Mouse (Mus musculus): Measurements from ENCODE around the gene C1qbp. TPM values are rescaled to one million over a fixed set of nuclear protein-coding genes. Genes with fewer than 3 reads are reported as not detected.

Gene C1qbp
- polyA plus RNA-seq (2015; fragmentation: Nextera tagmentation; extraction: Ambion mirVana) = 208 TPM in 2 replicates

DNA sequence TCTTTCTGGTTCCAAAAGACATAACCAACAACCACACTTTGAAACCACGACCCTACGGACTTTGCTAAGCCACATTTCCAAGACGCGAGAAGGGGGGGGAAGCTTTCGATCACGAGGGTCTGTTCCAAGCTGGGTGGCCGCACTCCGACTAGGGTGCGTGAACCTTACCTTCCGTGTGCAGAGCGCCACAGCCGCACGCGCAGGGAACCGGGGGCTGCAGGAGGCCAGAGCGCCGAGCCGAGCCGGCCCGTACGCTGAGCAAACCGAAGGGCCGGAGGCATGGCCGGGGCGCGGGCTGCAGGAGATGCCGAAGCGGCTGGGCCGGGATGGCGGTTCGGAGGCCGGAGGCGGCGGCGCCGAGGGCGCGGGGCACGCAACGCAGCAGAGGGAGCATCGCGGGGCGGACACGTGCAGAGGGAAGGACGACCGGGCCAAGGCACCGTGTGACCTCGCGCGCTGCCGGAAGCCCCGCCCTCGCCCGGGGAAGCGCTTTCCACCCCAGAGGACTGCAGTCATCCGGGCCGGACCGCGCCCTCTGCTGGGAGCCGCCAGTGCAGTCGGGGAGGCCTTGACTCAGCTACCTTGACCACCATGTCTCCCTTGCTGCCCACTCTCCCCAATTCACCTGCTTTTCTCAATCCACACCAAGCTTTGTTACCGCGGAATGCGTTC, at the start of gene C1qbp:
Gene C1qbp, minus strand, starts transcription at position 470 of the 672 bp plus-strand sequence.
- peaks cover 15% of the 10 kb centered on the region for H3K4me1 ChIP-seq
- H3K4me2 ChIP-seq (replicated peaks) = peak within 1 kb of the TSS; percentile 65
- peak within 1 kb of the TSS; percentile 100 for H3K4me3 ChIP-seq
- H3K27ac ChIP-seq (replicated peaks) = 0 out of 2 replicates have a peak within 1 kb of the TSS, but pooled peaks have one; percentile 32
- ATAC-seq (replicated peaks) = peak; percentile 97
- no peaks in the 10 kb centered on the region for H3K9me3 ChIP-seq
- under 1% methylated on average over 63 of the region's 64 CpGs for WGBS
- H3K27me3 ChIP-seq = no peaks in the 10 kb centered on the region
- H3K9ac ChIP-seq (replicated peaks) = peak within 1 kb of the TSS; percentile 94
- peaks cover 57% of the 10 kb centered on the region for H3K36me3 ChIP-seq

DNA sequence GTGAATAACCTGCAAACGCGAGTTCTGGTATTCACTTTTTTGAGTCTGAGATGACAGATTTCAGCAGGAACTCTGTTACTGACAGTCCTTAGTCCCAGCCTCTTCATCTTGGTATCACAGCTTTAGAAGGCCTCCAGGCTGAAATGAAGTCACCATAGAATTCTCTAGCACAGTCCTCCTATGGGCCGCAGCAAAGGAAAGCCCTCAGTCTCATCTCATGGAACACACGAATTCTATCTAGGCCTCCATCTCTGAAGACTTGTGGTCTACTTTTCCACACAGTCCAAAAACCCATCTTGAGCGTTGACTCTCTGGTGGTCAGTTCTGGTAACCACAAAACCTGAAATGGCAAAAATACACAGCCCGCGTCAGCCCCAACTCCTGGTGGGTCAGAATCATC, 49.2 kb upstream of the C1qbp start:
- Histone ChIP-seq H3K4me3 (peak overlapping the region; percentile 71), H3K27me3 (no peaks in the 10 kb centered on the region), H3K27ac (replicated peaks) (peak overlapping the region; percentile 99), H3K4me2 (replicated peaks) (peak overlapping the region; percentile 59), H3K4me1 (peaks cover 26% of the 10 kb centered on the region), H3K9me3 (no peaks in the 10 kb centered on the region), H3K36me3 (peaks cover 14% of the 10 kb centered on the region), H3K9ac (replicated peaks) (peak overlapping the region; percentile 90)
- no peak for ATAC-seq (replicated peaks)
- 50% methylated on average over 7 of the region's 7 CpGs for WGBS

DNA sequence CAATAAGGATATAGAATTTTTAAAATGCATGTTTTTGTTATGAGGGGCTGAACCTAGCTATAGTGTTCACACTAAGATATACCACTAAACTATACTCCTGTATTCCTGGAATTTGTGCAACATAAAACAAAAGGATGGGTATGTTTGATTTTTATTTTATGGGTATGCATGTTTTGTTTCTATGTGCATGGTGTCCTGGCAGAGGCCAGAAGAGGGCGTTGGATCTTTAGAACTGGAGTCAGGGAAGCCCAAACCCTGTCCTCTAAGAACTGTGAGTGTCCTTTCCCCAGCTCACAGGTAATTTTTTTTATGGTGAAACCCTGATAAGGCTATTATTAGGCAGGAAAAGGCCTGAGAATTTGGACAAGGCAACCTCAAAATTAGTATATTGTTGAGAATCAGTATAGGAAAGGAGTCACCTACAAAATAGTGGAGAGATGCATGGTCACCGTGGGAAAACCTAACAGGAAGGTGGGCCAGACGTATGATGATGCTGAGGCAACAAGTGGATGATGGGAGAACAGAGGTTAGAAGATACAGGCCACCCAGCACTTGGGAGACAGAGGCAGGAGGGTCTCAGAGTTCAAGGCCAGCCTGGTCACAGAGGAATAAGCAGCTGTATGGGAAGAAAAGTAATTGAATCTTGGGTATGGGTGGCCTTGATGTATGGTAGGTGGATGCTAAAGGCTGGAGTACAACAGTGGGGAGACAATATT, 46.7 kb upstream of the C1qbp start:
- no peak overlapping the region for H3K4me3 ChIP-seq
- no peak overlapping the region for H3K9ac ChIP-seq (replicated peaks)
- no peaks in the 10 kb centered on the region for H3K27me3 ChIP-seq
- peaks cover 37% of the 10 kb centered on the region for H3K36me3 ChIP-seq
- no peak overlapping the region for H3K27ac ChIP-seq (replicated peaks)
- 79% methylated on average over 3 of the region's 3 CpGs for WGBS
- no peaks in the 10 kb centered on the region for H3K9me3 ChIP-seq
- no peak for ATAC-seq (replicated peaks)
- peaks cover 25% of the 10 kb centered on the region for H3K4me1 ChIP-seq
- no peak overlapping the region for H3K4me2 ChIP-seq (replicated peaks)

DNA sequence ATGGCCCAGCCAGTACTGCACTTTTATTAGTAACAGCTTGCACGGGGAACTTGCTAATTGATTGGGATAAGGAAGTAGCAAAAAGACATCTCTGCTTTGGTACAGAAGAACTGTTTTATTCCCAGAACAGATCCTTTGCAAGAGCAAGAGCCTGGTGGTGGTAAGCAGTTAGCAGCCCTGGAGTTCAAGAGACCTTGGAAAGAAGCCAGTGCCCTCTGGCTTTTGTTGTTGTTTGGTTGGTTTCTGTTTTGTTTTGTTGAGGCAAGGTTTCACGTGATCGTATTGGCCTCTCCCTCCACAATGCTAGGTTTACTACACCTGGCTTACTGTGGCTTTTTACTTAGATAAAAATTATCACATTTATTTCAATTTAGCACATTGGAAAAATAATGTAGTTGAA, 45.5 kb upstream of the C1qbp start:
- Histone ChIP-seq H3K9me3 (no peaks in the 10 kb centered on the region), H3K4me2 (replicated peaks) (no peak overlapping the region), H3K4me3 (no peak overlapping the region), H3K36me3 (peaks cover 37% of the 10 kb centered on the region), H3K27ac (replicated peaks) (no peak overlapping the region), H3K9ac (replicated peaks) (no peak overlapping the region), H3K27me3 (no peaks in the 10 kb centered on the region), H3K4me1 (peaks cover 19% of the 10 kb centered on the region)
- no peak for ATAC-seq (replicated peaks)
- WGBS = 69% methylated on average over 3 of the region's 3 CpGs

DNA sequence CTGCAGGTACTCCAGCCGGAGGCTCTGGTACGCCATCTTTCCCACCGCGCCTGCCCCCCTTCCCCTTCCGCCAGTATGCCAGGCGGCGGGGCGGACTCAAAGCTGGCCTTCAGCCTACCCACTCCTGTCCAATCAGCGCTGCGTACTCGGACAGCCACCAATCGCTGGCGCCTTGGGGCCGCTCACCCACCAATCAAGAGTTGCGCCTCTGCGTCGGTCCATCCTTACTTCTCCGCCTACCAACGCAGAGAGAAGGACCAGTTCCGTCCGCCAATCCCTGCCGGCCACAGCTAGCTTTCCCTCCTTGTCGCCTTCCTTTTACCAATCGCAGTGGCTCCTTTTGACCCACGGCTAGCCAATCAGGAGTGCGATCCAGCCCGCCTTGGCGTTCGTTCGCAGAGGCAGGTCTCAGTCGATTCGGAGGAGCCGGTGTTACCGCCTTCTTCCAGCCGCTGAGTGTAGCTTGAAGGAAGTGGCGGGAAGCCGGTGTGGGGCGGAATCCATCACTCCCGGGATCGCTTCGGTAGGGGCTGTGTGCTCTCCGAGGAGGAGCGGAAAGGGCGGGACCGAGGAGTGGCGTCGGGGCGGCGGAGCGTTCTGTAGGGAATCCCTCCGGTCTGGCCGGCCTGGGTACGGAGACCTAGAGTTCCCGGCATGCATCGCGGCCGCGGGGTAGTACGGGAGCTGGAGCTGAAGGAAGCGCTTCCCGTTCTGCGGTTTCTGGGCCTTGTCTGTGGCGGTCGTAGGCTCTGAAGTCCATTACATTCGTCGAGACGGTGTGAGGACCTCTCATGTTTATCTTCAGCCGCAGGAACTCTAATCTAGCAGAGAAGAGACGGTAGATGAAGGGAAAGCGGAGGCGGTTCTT, 36.6 kb upstream of the C1qbp start, which contains the start of the genes Mis12 and Derl2:
Gene Mis12, plus strand, starts transcription at position 411 of the 868 bp plus-strand sequence.
Gene Derl2, minus strand, starts transcription at position 641 of the 868 bp plus-strand sequence.
- Histone ChIP-seq H3K27me3 (no peaks in the 10 kb centered on the region), H3K27ac (replicated peaks) (peak within 1 kb of the TSS; percentile 91), H3K36me3 (no peaks in the 10 kb centered on the region; the same call in 1 of the 2 replicates), H3K9ac (replicated peaks) (peak within 1 kb of the TSS; percentile 79), H3K9me3 (no peaks in the 10 kb centered on the region), H3K4me2 (replicated peaks) (peak within 1 kb of the TSS; percentile 72), H3K4me1 (peaks cover 61% of the 10 kb centered on the region), H3K4me3 (peak within 1 kb of the TSS; percentile 73)
- ATAC-seq (replicated peaks) = peak; percentile 100
- under 1% methylated on average over 71 of the region's 71 CpGs for WGBS

DNA sequence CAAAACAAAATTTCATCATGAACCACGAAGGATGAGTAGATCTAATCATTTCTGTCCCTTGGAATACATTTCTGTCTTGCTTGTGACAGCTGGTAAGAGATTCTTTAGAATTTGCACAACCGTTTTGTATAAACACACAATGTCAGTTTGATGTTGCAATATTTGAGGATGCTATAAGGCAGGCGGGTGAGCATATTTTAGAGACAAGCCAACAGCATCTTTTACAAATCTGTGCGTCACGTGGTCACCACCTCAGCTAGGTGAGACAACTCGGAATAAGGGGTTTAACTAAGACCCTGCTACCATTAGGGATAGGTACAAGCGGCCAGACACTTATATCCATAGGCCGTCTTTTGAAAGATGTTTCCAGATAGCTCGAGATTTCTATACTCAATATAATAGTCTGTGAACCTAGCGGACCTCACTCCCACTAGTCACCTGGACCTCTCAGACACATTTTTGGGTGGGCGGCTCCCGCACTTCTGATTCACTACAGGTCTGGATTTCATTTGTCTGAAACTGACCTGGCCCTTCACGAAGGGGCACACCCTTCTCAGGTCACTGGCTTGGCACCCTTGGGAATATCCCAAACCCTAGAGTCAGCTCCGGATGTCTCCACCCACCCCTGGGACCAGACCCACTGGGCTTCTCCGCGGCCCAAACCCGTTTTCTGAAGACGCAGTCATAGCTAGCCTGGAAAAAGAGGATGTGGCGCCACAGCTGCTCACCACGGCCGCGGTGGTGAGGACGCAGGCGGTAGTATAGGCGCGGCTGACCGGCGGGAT, 35.8 kb upstream of the C1qbp start:
- H3K4me1 ChIP-seq = peaks cover 61% of the 10 kb centered on the region

DNA sequence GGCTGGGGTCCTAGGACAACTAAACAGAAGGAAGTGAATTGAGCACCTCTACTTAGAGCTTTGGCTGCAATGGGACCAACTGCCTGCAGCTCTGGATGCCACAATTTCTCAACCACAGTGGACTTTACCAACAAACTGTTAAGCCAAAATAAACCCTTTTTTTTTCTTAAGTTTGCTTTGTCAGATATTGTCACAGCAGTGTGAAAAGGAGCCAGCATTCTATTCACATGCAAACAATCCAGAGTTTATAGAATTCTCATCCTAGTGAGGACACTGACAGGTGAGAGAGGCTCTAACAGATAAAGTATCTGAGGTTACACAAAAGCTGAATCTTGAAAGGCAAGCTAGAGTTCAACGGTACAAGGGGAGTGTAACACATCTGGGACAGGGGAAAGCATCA, 34.2 kb upstream of the C1qbp start:
- WGBS = 90% methylated on average over 1 of the region's 1 CpGs
- no peak overlapping the region for H3K4me3 ChIP-seq
- ATAC-seq (replicated peaks) = no peak
- H3K27me3 ChIP-seq = no peaks in the 10 kb centered on the region
- H3K9ac ChIP-seq (replicated peaks) = no peak overlapping the region
- peaks cover 12% of the 10 kb centered on the region for H3K36me3 ChIP-seq
- H3K4me1 ChIP-seq = peaks cover 47% of the 10 kb centered on the region
- no peaks in the 10 kb centered on the region for H3K9me3 ChIP-seq
- no peak overlapping the region for H3K4me2 ChIP-seq (replicated peaks)
- H3K27ac ChIP-seq (replicated peaks) = no peak overlapping the region

More for the DNA sequence above, 35.8 kb upstream of the C1qbp start:
- 4% methylated on average over 28 of the region's 28 CpGs for WGBS
- Histone ChIP-seq H3K36me3 (no peaks in the 10 kb centered on the region), H3K9me3 (no peaks in the 10 kb centered on the region), H3K27ac (replicated peaks) (peak overlapping the region; percentile 85), H3K27me3 (no peaks in the 10 kb centered on the region), H3K9ac (replicated peaks) (peak overlapping the region; percentile 79), H3K4me2 (replicated peaks) (peak overlapping the region; percentile 72), H3K4me3 (peak overlapping the region; percentile 73)
- no peak; the same call in 1 of the 2 replicates for ATAC-seq (replicated peaks)

DNA sequence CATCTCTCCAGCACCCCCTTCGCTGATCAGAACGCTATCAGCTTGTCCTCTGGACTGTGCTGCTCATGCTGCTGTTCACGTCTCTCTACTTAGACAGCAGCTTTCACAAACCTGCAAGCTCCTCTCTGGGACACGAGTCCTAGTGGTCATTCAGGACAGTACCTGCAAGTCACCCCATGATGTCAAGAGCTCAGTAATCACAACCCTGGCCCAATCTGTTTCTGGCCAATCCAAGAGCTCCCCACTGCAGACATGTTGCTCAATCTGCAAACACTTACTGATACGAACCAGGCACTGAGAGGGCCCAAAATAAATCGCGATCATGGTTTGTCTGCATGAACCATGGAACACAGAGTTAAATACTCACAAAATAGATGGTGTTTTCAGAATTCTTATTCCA, 29.9 kb upstream of the C1qbp start:
- no peaks in the 10 kb centered on the region for H3K27me3 ChIP-seq
- H3K9me3 ChIP-seq = no peaks in the 10 kb centered on the region
- peaks cover 19% of the 10 kb centered on the region for H3K4me1 ChIP-seq
- no peak for ATAC-seq (replicated peaks)
- no peak overlapping the region for H3K4me2 ChIP-seq (replicated peaks)
- no peak overlapping the region for H3K9ac ChIP-seq (replicated peaks)
- H3K36me3 ChIP-seq = peaks cover 44% of the 10 kb centered on the region
- no peak overlapping the region for H3K27ac ChIP-seq (replicated peaks)
- WGBS = 96% methylated on average over 7 of the region's 7 CpGs
- H3K4me3 ChIP-seq = no peak overlapping the region

DNA sequence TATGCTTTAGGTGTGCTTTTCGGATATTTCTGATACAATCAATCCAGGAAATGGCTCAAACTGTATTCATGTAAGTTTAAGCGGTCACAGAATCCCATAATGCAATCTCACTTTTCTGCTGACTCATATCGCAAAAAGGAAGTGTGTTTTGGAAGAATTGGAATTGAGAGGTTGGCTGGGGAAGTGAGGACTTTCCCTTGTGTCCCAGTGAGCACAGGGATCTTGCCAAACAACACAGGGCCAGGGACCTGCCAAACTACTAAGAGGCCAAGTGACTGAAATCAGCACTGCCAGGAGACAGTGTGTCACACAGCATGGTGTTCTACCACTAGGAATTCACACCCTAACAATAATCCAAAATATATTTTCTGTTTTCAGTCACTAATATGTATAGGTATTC, 25.5 kb upstream of the C1qbp start:
- WGBS = 96% methylated on average over 3 of the region's 3 CpGs
- no peak overlapping the region for H3K4me2 ChIP-seq (replicated peaks)
- peaks cover 49% of the 10 kb centered on the region for H3K36me3 ChIP-seq
- peaks cover 8% of the 10 kb centered on the region for H3K4me1 ChIP-seq
- H3K27ac ChIP-seq (replicated peaks) = no peak overlapping the region
- ATAC-seq (replicated peaks) = no peak
- no peak overlapping the region for H3K4me3 ChIP-seq
- H3K9ac ChIP-seq (replicated peaks) = no peak overlapping the region
- no peaks in the 10 kb centered on the region for H3K27me3 ChIP-seq
- no peaks in the 10 kb centered on the region for H3K9me3 ChIP-seq

DNA sequence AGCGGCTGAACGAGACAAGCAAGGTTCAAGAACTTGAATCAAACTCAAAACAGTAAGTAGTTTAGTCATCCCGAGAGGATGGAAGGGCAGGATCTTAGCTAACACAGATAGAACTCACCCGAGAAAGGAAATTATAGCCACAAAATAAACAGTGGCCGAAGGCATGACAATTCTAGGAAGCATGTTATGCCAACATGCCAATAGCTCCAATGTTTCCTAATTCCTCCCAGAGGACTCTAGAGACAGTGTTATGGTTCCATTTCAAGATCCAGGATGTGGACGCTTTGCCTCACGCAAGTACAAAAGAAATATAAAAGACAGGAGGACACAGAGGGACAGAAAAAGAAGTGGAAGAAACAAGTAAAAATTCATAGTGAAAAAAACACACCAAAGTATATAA, 25.0 kb upstream of the C1qbp start:
- ATAC-seq (replicated peaks) = no peak
- H3K9ac ChIP-seq (replicated peaks) = no peak overlapping the region
- H3K9me3 ChIP-seq = no peaks in the 10 kb centered on the region
- peaks cover 47% of the 10 kb centered on the region for H3K36me3 ChIP-seq
- H3K27me3 ChIP-seq = no peaks in the 10 kb centered on the region
- no peak overlapping the region for H3K4me2 ChIP-seq (replicated peaks)
- H3K4me1 ChIP-seq = peaks cover 13% of the 10 kb centered on the region
- WGBS = 93% methylated on average over 7 of the region's 7 CpGs
- H3K4me3 ChIP-seq = no peak overlapping the region
- H3K27ac ChIP-seq (replicated peaks) = no peak overlapping the region

DNA sequence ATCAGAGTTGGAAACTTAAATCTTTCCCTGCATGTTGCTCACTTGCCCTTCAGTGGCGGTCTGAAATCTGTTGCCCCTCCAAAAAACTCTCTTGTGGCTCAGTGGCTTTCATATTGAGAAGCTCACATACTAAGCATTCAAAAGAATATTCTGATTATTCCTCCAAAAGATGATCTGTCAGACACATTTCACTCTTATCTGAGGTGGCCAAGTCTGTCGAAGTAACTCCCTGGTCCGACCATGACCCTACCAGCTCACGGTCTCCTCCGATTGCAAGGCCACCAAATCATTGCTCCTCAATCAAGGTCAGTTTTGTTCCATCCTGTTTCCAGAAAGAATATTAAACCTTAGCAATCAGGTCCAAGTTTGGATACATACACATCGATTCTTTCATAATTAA, 24.2 kb upstream of the C1qbp start:
- H3K9ac ChIP-seq (replicated peaks) = no peak overlapping the region
- WGBS = 96% methylated on average over 6 of the region's 6 CpGs
- no peak overlapping the region for H3K4me2 ChIP-seq (replicated peaks)
- H3K4me1 ChIP-seq = peaks cover 21% of the 10 kb centered on the region
- ATAC-seq (replicated peaks) = no peak
- no peaks in the 10 kb centered on the region for H3K27me3 ChIP-seq
- no peak overlapping the region for H3K27ac ChIP-seq (replicated peaks)
- H3K4me3 ChIP-seq = no peak overlapping the region
- peaks cover 39% of the 10 kb centered on the region for H3K36me3 ChIP-seq
- no peaks in the 10 kb centered on the region for H3K9me3 ChIP-seq

All from forebrain, embryonic 15.5 days (tissue).